Mouse (Mus musculus) G1E (cell line): ENCODE measurements around the gene Pcmt1.

Experiments
- CTCF ChIP-seq: IDR thresholded peaks from 2 replicates; pipeline ENCODE4 v1.5.1; 2012; ENCODE audit warnings: low read depth, low read length, inconsistent platforms, mixed read lengths
- GATA1 ChIP-seq: IDR thresholded peaks from 2 replicates; pipeline ENCODE4 v1.6.1; 2012; ENCODE audit warnings: borderline replicate concordance, low read length, inconsistent platforms, mixed read lengths
- POLR2AphosphoS5 ChIP-seq: IDR thresholded peaks from 2 replicates; pipeline ENCODE4 v1.6.1; 2012; ENCODE audit warnings: low read depth, low read length, inconsistent platforms; ENCODE audit not compliant: insufficient replicate concordance
- TAL1 ChIP-seq: conservative IDR thresholded peaks from 2 replicates; pipeline ENCODE4 v1.6.1; 2012; ENCODE audit warnings: low read depth, low read length, inconsistent platforms, mixed read lengths

DNA sequence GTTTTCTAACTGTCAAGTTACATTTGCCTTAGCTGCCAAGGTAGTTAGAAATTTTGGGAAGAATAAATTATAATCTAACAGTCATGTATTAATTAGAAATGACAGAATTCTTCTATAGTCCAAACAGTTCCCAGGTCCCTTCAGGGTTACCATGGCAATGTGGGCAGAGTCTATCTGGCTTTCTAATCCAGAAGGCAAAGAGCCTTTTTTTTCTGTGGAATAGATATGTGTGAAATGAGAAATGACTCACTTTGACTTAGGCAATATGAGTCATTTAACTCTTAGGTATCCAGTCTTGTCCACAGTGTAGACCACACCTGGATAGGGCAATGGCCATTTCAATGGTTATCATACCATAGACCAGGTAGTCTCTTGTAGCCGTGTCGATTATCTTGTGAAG, 99.5 kb downstream of the Pcmt1 start:
- TF ChIP-seq CTCF = no peak
- no peak for TF ChIP-seq GATA1
- no peak for TF ChIP-seq TAL1
- TF ChIP-seq POLR2AphosphoS5 = no peak
